Mouse (Mus musculus): Measurements from ENCODE around the gene Pigv. TPM values are rescaled to one million over a fixed set of nuclear protein-coding genes. Genes with fewer than 3 reads are reported as not detected.

The Pigv gene
- polyA plus RNA-seq, 1 experiment from 2014 or later, result 13.4 TPM

DNA sequence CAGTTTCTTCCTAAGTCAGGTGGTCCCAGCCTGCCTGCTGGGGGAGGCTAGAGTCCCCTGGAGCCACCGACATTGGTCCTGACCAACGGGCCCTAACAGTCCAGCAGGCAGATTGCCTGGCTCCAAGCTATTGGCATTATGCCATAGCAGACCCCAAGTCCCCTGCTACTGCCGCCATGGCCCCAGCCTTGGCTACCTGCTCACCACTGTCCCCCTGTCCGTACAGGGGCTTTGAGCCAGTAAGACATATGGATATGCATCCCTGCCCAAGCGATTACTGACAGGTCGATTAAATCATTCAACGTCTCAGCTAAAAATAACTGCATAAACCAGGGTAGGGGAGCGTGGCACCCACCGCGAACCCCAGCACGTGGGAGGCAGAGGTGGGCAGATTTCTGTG is 54.5 kb downstream of the Pigv start:
- peaks cover 68% of the 10 kb centered on the region for H3K36me3 ChIP-seq
- H3K4me3 ChIP-seq, result no peak overlapping the region
- H3K27me3 ChIP-seq, result no peaks in the 10 kb centered on the region
- no peaks in the 10 kb centered on the region for H3K4me1 ChIP-seq (replicated peaks)
- H3K9me3 ChIP-seq, result no peaks in the 10 kb centered on the region
- ATAC-seq (ENCODE audit: low FRiP score), result no peak
- no peak overlapping the region for H3K9ac ChIP-seq
- no peak overlapping the region for H3K4me2 ChIP-seq
- 90% methylated on average over 11 of the region's 11 CpGs for WGBS
- H3K27ac ChIP-seq, result no peak overlapping the region

DNA sequence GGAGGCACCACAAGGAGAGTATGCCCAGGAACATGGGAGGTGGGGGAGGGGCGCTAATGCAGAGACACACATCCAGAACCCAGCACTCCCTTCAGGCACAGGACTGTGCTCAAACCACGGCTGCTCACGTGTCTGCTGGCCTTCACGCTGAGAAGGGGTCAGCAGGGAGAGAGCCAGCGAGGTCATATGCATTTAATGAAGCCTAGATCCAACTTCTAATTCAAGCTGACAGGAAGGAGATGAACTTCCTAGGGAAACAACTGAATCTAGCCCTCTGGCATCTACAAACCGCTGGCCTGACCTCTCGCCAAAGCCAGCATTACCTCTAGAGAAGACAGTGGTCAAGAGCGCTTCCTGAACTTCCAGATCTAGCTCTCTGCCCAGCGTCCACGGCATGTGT is 57.0 kb downstream of the Pigv start:
- H3K9me3 ChIP-seq, result peaks cover 5% of the 10 kb centered on the region; the same call in 1 of the 2 replicates

DNA sequence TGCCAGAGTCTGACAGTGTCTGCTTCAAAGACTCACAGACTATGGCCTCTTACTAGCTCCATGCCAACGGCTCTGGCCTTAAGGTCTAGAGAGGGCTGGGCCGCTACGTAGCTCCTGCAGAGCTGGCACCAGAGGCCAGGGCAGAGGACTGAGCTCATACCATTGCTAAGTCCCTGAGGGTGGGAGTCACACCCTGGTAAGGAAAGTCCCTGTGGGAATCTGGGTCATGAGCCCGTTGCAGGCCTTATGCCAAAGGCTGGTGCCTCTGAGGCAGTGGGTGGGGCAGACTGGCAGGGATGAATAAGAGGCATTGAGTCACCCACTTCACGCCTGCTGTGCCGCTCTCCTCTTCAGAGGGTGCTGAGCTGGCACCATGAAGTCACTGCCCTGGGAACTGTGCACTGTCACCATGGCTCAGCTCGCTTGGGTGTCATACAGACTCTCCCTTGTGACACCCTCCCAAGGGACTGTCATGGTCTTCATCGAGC is 58.1 kb downstream of the Pigv start:
- ATAC-seq (ENCODE audit: low FRiP score), result no peak
- Histone ChIP-seq H3K4me2 (no peak overlapping the region), H3K4me1 (replicated peaks) (no peaks in the 10 kb centered on the region), H3K9ac (no peak overlapping the region), H3K27ac (no peak overlapping the region), H3K36me3 (peaks cover 74% of the 10 kb centered on the region), H3K9me3 (peaks cover 5% of the 10 kb centered on the region; the same call in 1 of the 2 replicates), H3K27me3 (no peaks in the 10 kb centered on the region), H3K4me3 (no peak overlapping the region)
- WGBS, result 82% methylated on average over 8 of the region's 8 CpGs

More for the DNA sequence above, 57.0 kb downstream of the Pigv start:
- ATAC-seq (ENCODE audit: low FRiP score), result no peak
- H3K4me2 ChIP-seq, result no peak overlapping the region
- H3K36me3 ChIP-seq, result peaks cover 76% of the 10 kb centered on the region
- 86% methylated on average over 10 of the region's 10 CpGs for WGBS
- no peak overlapping the region for H3K4me3 ChIP-seq
- no peak overlapping the region for H3K9ac ChIP-seq
- no peaks in the 10 kb centered on the region for H3K27me3 ChIP-seq
- H3K27ac ChIP-seq, result no peak overlapping the region
- H3K4me1 ChIP-seq (replicated peaks), result no peaks in the 10 kb centered on the region

DNA sequence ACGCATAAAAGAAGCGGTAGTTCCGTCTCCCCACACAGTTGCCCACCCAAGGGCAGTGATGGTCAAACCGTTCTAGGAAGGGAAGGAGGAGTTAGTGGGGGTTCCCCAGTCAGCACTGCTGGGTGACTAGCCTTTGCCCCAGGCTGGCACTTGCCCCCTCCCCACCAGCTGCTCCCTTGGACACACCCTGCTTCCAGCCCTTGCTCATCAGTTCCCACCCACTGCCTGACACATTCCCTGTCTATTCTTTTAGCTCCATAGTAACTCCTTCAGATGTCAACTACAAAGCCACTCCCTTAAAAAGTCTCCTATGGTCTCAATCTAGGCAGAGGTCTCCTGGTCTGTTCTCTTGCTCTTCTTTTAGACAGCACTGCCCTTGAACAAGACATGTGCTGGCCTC is 58.6 kb downstream of the Pigv start:
- ATAC-seq (ENCODE audit: low FRiP score), result no peak
- Histone ChIP-seq H3K27ac (no peak overlapping the region), H3K4me3 (no peak overlapping the region), H3K9me3 (peaks cover 5% of the 10 kb centered on the region; the same call in 1 of the 2 replicates), H3K36me3 (peaks cover 73% of the 10 kb centered on the region), H3K4me1 (replicated peaks) (no peaks in the 10 kb centered on the region), H3K27me3 (no peaks in the 10 kb centered on the region), H3K9ac (no peak overlapping the region), H3K4me2 (no peak overlapping the region)
- 88% methylated on average over 4 of the region's 4 CpGs for WGBS

DNA sequence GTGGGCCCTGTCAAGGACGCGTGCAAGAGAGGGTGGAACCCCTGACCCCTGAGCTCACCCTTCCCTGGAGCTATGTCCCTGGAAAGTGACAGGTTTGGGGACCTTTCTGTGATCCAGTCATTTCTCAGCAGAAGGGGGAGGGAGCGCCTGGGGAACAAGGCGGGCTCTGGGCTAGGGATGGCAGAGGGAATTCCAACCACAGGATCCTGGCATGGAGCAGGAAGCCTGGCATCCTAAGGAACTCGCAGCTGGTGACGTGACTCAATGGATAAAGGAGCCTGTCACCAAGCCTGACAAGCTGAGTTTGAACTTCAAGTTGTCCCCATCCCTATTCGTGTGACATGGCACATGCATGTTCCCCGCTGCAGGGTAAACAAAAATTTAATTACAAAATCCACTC is 59.4 kb downstream of the Pigv start:
- 95% methylated on average over 8 of the region's 8 CpGs for WGBS
- peaks cover 80% of the 10 kb centered on the region for H3K36me3 ChIP-seq

DNA sequence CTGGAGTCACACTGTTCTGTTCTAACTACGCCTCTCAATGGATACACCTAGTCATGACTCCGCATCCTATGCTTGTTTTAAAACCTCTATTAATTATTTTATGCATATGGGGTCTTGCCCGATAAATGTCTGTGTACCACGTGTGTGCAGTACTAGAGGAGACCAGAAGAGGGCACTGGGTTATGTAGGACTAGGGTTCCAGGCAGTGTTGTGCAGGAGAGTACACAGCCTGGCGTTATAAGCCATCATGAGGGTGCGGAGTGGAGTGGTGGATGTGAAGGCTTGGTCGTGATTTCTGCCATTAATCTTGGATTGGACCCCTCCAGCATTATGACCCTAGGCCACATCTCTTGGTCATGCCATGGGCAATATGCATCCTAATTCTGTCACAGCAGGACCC is 60.0 kb downstream of the Pigv start:
- ATAC-seq (ENCODE audit: low FRiP score), result no peak
- H3K36me3 ChIP-seq, result peaks cover 80% of the 10 kb centered on the region
- no peak overlapping the region for H3K4me2 ChIP-seq
- no peak overlapping the region for H3K27ac ChIP-seq
- H3K9ac ChIP-seq, result no peak overlapping the region
- H3K4me1 ChIP-seq (replicated peaks), result no peaks in the 10 kb centered on the region
- no peak overlapping the region for H3K4me3 ChIP-seq
- H3K27me3 ChIP-seq, result no peaks in the 10 kb centered on the region
- peaks cover 5% of the 10 kb centered on the region; the same call in 1 of the 2 replicates for H3K9me3 ChIP-seq
- WGBS, result 95% methylated on average over 7 of the region's 7 CpGs

More for the DNA sequence above, 59.4 kb downstream of the Pigv start:
- ATAC-seq (ENCODE audit: low FRiP score), result no peak
- Histone ChIP-seq H3K9ac (no peak overlapping the region), H3K4me3 (no peak overlapping the region), H3K27ac (no peak overlapping the region), H3K9me3 (peaks cover 5% of the 10 kb centered on the region; the same call in 1 of the 2 replicates), H3K4me1 (replicated peaks) (no peaks in the 10 kb centered on the region), H3K27me3 (no peaks in the 10 kb centered on the region), H3K4me2 (no peak overlapping the region)

DNA sequence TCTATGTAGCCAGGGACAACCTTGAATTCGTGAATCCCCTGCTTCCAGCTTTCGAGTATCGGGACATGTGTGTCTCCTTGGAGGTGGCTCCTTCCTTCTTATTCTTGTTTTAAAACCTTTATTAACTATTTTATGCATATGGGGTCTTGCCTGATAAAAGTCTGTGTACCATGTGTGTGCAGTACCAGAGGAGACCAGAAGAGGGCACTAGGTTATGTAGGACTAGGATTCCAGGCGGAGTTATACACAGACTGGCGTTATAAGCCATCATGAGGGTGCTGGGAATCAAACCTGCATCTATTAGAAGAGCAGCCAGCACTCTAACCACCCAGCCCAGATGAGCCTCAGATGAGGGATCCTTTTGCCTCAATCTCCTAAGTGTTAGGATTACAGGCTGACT is 60.6 kb downstream of the Pigv start:
- Histone ChIP-seq H3K9me3 (peaks cover 5% of the 10 kb centered on the region; the same call in 1 of the 2 replicates), H3K27me3 (no peaks in the 10 kb centered on the region), H3K27ac (no peak overlapping the region), H3K9ac (no peak overlapping the region), H3K36me3 (peaks cover 82% of the 10 kb centered on the region), H3K4me3 (no peak overlapping the region), H3K4me1 (replicated peaks) (no peaks in the 10 kb centered on the region), H3K4me2 (no peak overlapping the region)
- 99% methylated on average over 5 of the region's 5 CpGs for WGBS
- no peak for ATAC-seq (ENCODE audit: low FRiP score)

Small RNA genes lying within 50 kb of the gene (microRNA-seq; reads per million reads assigned to microRNA genes)
- gene Mir7227, result not detected

Other genes starting within 250 kb of the Pigv start
- gene Tent5b, start 192.5 kb downstream of the Pigv start, polyA plus RNA-seq (2015; fragmentation: Nextera tagmentation; extraction: Ambion mirVana), result 0.13 and 0.30 TPM in 2 replicates
- gene Trnp1, start 174.1 kb downstream of the Pigv start, polyA plus RNA-seq (2015; fragmentation: Nextera tagmentation; extraction: Ambion mirVana), result 2.8 and 3.9 TPM in 2 replicates
- 0.30 and 0.39 TPM in 2 replicates for gene Kdf1, start 153.7 kb downstream of the Pigv start, polyA plus RNA-seq (2015; fragmentation: Nextera tagmentation; extraction: Ambion mirVana)
- gene Nudc, start 126.7 kb downstream of the Pigv start, polyA plus RNA-seq (2015; fragmentation: Nextera tagmentation; extraction: Ambion mirVana), result 256 and 265 TPM in 2 replicates
- not detected in 2 replicates for gene Nr0b2, start 119.3 kb downstream of the Pigv start, polyA plus RNA-seq (2015; fragmentation: Nextera tagmentation; extraction: Ambion mirVana)
- gene Gpatch3, start 97.9 kb downstream of the Pigv start, polyA plus RNA-seq (2015; fragmentation: Nextera tagmentation; extraction: Ambion mirVana), result 6.7 and 8.3 TPM in 2 replicates
- 17.7 and 22.2 TPM in 2 replicates for gene Gpn2, start 88.3 kb downstream of the Pigv start, polyA plus RNA-seq (2015; fragmentation: Nextera tagmentation; extraction: Ambion mirVana)
- 2.8 and 4.1 TPM in 2 replicates for gene Sfn, start 70.5 kb downstream of the Pigv start, polyA plus RNA-seq (2015; fragmentation: Nextera tagmentation; extraction: Ambion mirVana)
- gene Zdhhc18, start 22.5 kb downstream of the Pigv start, polyA plus RNA-seq (2015; fragmentation: Nextera tagmentation; extraction: Ambion mirVana), result 3.4 and 4.4 TPM in 2 replicates
- 35.6 and 37.4 TPM in 2 replicates for gene Arid1a, start 84.1 kb upstream of the Pigv start, polyA plus RNA-seq (2015; fragmentation: Nextera tagmentation; extraction: Ambion mirVana)
- 20.9 and 23.6 TPM in 2 replicates for gene Rps6ka1, start 215.2 kb upstream of the Pigv start, polyA plus RNA-seq (2015; fragmentation: Nextera tagmentation; extraction: Ambion mirVana)

Data from hindbrain, embryonic 13.5 days (tissue).